Mouse (Mus musculus) effector memory CD4-positive, alpha-beta T cell, adult 7 months (primary cell): ENCODE measurements around the gene Gm29554. TPM values are rescaled to one million over a fixed set of nuclear protein-coding genes. Genes with fewer than 3 reads are reported as not detected.

Source experiments
- polyA plus RNA-seq: library from polyadenylated mRNA; unstranded; fragments of 100-300 nt; shearing (Covaris generic); gene quantifications from one replicate; pipeline ENCODE4 v1.2.1, GENCODE M21; 2017

Gm29554 gene
- not detected for polyA plus RNA-seq

DNA sequence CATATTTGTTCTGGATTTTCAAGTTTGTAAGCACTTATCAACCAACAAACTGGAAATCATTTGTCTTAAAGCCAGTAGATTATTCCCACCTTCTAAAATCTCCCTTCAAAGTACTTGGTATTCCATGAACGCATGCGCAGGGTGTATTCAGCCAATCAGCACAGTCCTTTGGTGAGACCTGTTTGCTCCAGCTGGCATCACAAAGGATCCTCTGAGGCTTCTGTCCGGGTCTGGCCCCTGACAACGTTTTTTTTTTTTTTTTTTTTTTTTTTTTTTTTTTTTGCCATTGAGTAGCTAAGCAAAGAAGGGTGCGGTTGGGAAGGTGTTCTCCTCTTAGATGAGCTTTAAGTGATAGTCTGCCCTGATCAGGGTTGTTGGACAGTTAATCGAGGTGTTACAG, at the start of gene Gm29554:
Gm29554 (plus strand) TSS at position 301 of the 400 bp plus-strand sequence.

Other genes starting within 250 kb of the Gm29554 start
- gene Gm20812, start 108.0 kb downstream of the Gm29554 start, polyA plus RNA-seq, result not detected